Mouse (Mus musculus): ENCODE results near the gene Ripor2.

DNA sequence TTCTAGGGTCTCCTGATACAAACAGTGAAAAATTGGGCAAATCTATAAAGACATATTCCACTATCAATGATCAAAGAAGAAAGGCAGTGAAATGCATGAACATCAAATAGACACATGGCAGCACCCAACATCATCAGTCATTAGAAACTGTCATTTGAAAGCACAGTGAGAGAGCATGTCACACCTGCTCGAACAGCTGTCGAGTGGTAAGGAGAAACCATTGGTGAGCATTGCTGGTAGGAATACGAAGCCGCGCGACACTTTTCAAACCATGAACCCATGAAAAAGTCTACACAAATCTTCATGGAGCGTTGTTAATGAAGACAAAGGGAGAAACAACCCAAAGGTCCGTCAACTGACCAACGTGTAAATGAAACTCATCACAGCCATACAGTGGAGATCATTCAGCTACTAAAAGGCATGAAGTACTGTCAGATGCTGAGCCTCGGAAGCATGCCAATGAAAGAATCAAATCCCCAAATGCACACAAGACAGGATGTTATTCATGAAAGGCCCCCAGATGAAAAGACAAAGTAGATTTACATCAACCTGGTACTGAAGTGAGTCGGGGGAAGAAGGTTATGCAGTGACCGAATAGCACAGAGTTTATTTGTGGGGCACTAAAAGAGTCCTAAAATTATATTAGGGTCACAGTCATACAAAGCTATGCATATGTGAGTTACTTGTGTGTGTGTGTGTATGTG is 5.4 kb downstream of the Ripor2 start:
- TF ChIP-seq CTCF (IDR thresholded peaks at IDR 0.05; ENCODE audit: borderline replicate concordance, insufficient read depth, low read depth, low read length) (no peak), POLR2A (IDR thresholded peaks at IDR 0.05; ENCODE audit: borderline replicate concordance, insufficient read depth, low read length) (no peak)

Data from cerebellum, adult 2 months (tissue).